Comparison of ENCODE assay signal across 8 mouse cellular contexts in genomic region chr14:51082599-51083581, GRCm38 (mm10). TPM values are rescaled to one million over a fixed set of nuclear protein-coding genes. Genes with fewer than 3 reads are reported as not detected.
DNase-seq lines count a peak whose midpoint lies in the region; ATAC-seq and TF ChIP-seq lines count a peak whose summit lies in the region.

No protein-coding gene starts in this region.

- no peak overlapping the region for H3K27ac ChIP-seq in limb, embryonic 14.5 days (replicated peaks; ENCODE audit: low read depth, low read length)
- no peak overlapping the region for H3K27ac ChIP-seq in midbrain, embryonic 13.5 days
- H3K27ac ChIP-seq in stomach, embryonic 14.5 days (ENCODE audit: low read length) = no peak overlapping the region

- ATAC-seq in inflammation-experienced regulatory T-cells, adult 6 months = peak; percentile 71
- ATAC-seq in limb, embryonic 14.5 days (ENCODE audit: low FRiP score, low read depth) = peak; percentile 60; the same call in 1 of the 2 replicates
- peak; percentile 86 for ATAC-seq in midbrain, embryonic 13.5 days
- ATAC-seq in stomach, embryonic 14.5 days (ENCODE audit: insufficient number of reproducible peaks, insufficient read depth, low FRiP score, low read depth) = peak; percentile 47; the same call in 1 of the 2 replicates

- no peaks in the 10 kb centered on the region for H3K36me3 ChIP-seq in limb, embryonic 14.5 days (ENCODE audit: control insufficient read depth, insufficient read depth, low read length)
- H3K36me3 ChIP-seq in midbrain, embryonic 13.5 days = no peaks in the 10 kb centered on the region
- no peaks in the 10 kb centered on the region for H3K36me3 ChIP-seq in stomach, embryonic 14.5 days (ENCODE audit: control insufficient read depth, insufficient read depth, low read length)

- DNase-seq in right cerebral cortex, adult 18-20 months = peak; percentile 59
- DNase-seq in right cerebral cortex, postnatal 25 days = no peak
- DNase-seq in cerebellum, adult 8-10 months = peak; percentile 63
- peak; percentile 52 to 56 for DNase-seq in gastrocnemius, adult 8-10 months (ENCODE audit: low spot score in 2 of 2)
- DNase-seq in limb, embryonic 14.5 days (ENCODE audit: low spot score) = peak; percentile 69

- H3K4me2 ChIP-seq in limb, embryonic 14.5 days (replicated peaks; ENCODE audit: low read depth, low read length, severe bottlenecking) = peak overlapping the region; percentile 75
- peak overlapping the region; percentile 76 for H3K4me2 ChIP-seq in midbrain, embryonic 13.5 days (replicated peaks)
- peak overlapping the region; percentile 76 for H3K4me2 ChIP-seq in stomach, embryonic 14.5 days (replicated peaks; ENCODE audit: low read depth, low read length)

- H3K9ac ChIP-seq in limb, embryonic 14.5 days (ENCODE audit: low read depth, low read length, severe bottlenecking) = peak overlapping the region; percentile 49
- peak overlapping the region; percentile 60 for H3K9ac ChIP-seq in midbrain, embryonic 13.5 days (replicated peaks)
- peak overlapping the region; percentile 50; the same call in 1 of the 2 replicates for H3K9ac ChIP-seq in stomach, embryonic 14.5 days (replicated peaks; ENCODE audit: low read depth, low read length)

- peaks cover 7% of the 10 kb centered on the region; the same call in 1 of the 2 replicates for H3K27me3 ChIP-seq in limb, embryonic 14.5 days (ENCODE audit: control insufficient read depth, insufficient read depth, low read length)
- peaks cover 26% of the 10 kb centered on the region for H3K27me3 ChIP-seq in midbrain, embryonic 13.5 days
- no peaks in the 10 kb centered on the region for H3K27me3 ChIP-seq in stomach, embryonic 14.5 days (ENCODE audit: control insufficient read depth, insufficient read depth, low read length)

- 3% methylated on average over 38 of the region's 40 CpGs for WGBS in limb, embryonic 14.5 days
- 2% methylated on average over 40 of the region's 40 CpGs for WGBS in midbrain, embryonic 13.5 days
- WGBS in stomach, embryonic 14.5 days = 3% methylated on average over 40 of the region's 40 CpGs

- no peaks in the 10 kb centered on the region for H3K4me1 ChIP-seq in limb, embryonic 14.5 days (ENCODE audit: control insufficient read depth, insufficient read depth, low read length)
- peaks cover 11% of the 10 kb centered on the region for H3K4me1 ChIP-seq in midbrain, embryonic 13.5 days (replicated peaks)
- no peaks in the 10 kb centered on the region for H3K4me1 ChIP-seq in stomach, embryonic 14.5 days (ENCODE audit: control insufficient read depth, insufficient read depth, low read length)

- no peak for TF ChIP-seq POLR2A in limb, embryonic 14.5 days (IDR thresholded peaks at IDR 0.05; ENCODE audit: borderline replicate concordance, extremely low read depth, insufficient read depth, insufficient read length)

- H3K9me3 ChIP-seq in limb, embryonic 14.5 days (ENCODE audit: control insufficient read depth, low read length) = no peaks in the 10 kb centered on the region
- H3K9me3 ChIP-seq in midbrain, embryonic 13.5 days = no peaks in the 10 kb centered on the region
- H3K9me3 ChIP-seq in stomach, embryonic 14.5 days (ENCODE audit: control insufficient read depth, low read depth, low read length) = no peaks in the 10 kb centered on the region

- H3K4me3 ChIP-seq in limb, embryonic 14.5 days (replicated peaks; ENCODE audit: low read length) = peak overlapping the region; percentile 47
- peak overlapping the region; percentile 51 for H3K4me3 ChIP-seq in midbrain, embryonic 13.5 days (replicated peaks)
- H3K4me3 ChIP-seq in stomach, embryonic 14.5 days (ENCODE audit: low read depth, low read length) = peak overlapping the region; percentile 47

RNA-seq across cellular contexts. Expression of gene Rnase4, which starts 8.0 kb away (rescaled TPM):
- total RNA-seq in gastrocnemius, adult 8-10 months (2022) = 10 to 100 TPM; 17.3 to 32.3 (median 23.6) TPM
- polyA plus RNA-seq in inflammation-experienced regulatory T-cells, adult 6 months (2017; shearing (Covaris generic)) = 10 to 100 TPM; 10.3 to 27.1 (median 16.7) TPM
- polyA plus RNA-seq in limb, embryonic 14.5 days (2012; rRNA removed) = 66.2 and 67.4 TPM in 2 replicates
- polyA plus RNA-seq in limb, embryonic 14.5 days (2014; fragmentation: Nextera tagmentation; extraction: Ambion mirVana) = 51.9 and 59.4 TPM in 2 replicates
- polyA plus RNA-seq in midbrain, embryonic 13.5 days (2015; fragmentation: Nextera tagmentation; extraction: Ambion mirVana) = 7.4 and 10.6 TPM in 2 replicates
- polyA plus RNA-seq in stomach, embryonic 14.5 days (2014; fragmentation: Nextera tagmentation; extraction: Ambion mirVana) = 60.3 and 72.3 TPM in 2 replicates

RNA-seq across cellular contexts. Expression of gene Ang, which starts 8.1 kb away (rescaled TPM):
- total RNA-seq in gastrocnemius, adult 8-10 months (2022) = 1 to 10 TPM; 1.2 to 3.0 (median 1.6) TPM
- 1 to 10 TPM; 3.2 to 8.4 (median 3.8) TPM for polyA plus RNA-seq in inflammation-experienced regulatory T-cells, adult 6 months (2017; shearing (Covaris generic))
- 9.7 and 13.6 TPM in 2 replicates for polyA plus RNA-seq in limb, embryonic 14.5 days (2012; rRNA removed)
- polyA plus RNA-seq in limb, embryonic 14.5 days (2014; fragmentation: Nextera tagmentation; extraction: Ambion mirVana) = 7.3 and 8.3 TPM in 2 replicates
- 2.2 and 2.6 TPM in 2 replicates for polyA plus RNA-seq in midbrain, embryonic 13.5 days (2015; fragmentation: Nextera tagmentation; extraction: Ambion mirVana)
- polyA plus RNA-seq in stomach, embryonic 14.5 days (2014; fragmentation: Nextera tagmentation; extraction: Ambion mirVana) = 11.6 and 16.5 TPM in 2 replicates

RNA-seq across cellular contexts. Expression of gene Olfr750, which starts 8.7 kb away (rescaled TPM):
- not detected for total RNA-seq in gastrocnemius, adult 8-10 months (2022)
- polyA plus RNA-seq in inflammation-experienced regulatory T-cells, adult 6 months (2017; shearing (Covaris generic)) = under 1 TPM in 1 of 3 experiments, not detected in 2; 0.48 TPM
- polyA plus RNA-seq in limb, embryonic 14.5 days (2012; rRNA removed) = not detected in 2 replicates
- not detected in 2 replicates for polyA plus RNA-seq in limb, embryonic 14.5 days (2014; fragmentation: Nextera tagmentation; extraction: Ambion mirVana)
- 0.03 TPM in 1 of 2 replicates, not detected in the other for polyA plus RNA-seq in midbrain, embryonic 13.5 days (2015; fragmentation: Nextera tagmentation; extraction: Ambion mirVana)
- not detected in 2 replicates for polyA plus RNA-seq in stomach, embryonic 14.5 days (2014; fragmentation: Nextera tagmentation; extraction: Ambion mirVana)

RNA-seq across cellular contexts. Expression of gene Rnase12, which starts 25.4 kb away (rescaled TPM):
- not detected for total RNA-seq in gastrocnemius, adult 8-10 months (2022)
- polyA plus RNA-seq in inflammation-experienced regulatory T-cells, adult 6 months (2017; shearing (Covaris generic)) = not detected
- polyA plus RNA-seq in limb, embryonic 14.5 days (2012; rRNA removed) = 0.14 and 0.17 TPM in 2 replicates
- polyA plus RNA-seq in limb, embryonic 14.5 days (2014; fragmentation: Nextera tagmentation; extraction: Ambion mirVana) = not detected in 2 replicates
- not detected in 2 replicates for polyA plus RNA-seq in midbrain, embryonic 13.5 days (2015; fragmentation: Nextera tagmentation; extraction: Ambion mirVana)
- 0.80 TPM in 1 of 2 replicates, not detected in the other for polyA plus RNA-seq in stomach, embryonic 14.5 days (2014; fragmentation: Nextera tagmentation; extraction: Ambion mirVana)

RNA-seq across cellular contexts. Expression of gene Eddm3b, which starts 31.3 kb away (rescaled TPM):
- total RNA-seq in gastrocnemius, adult 8-10 months (2022) = not detected
- polyA plus RNA-seq in inflammation-experienced regulatory T-cells, adult 6 months (2017; shearing (Covaris generic)) = not detected
- 0.04 TPM in 1 of 2 replicates, not detected in the other for polyA plus RNA-seq in limb, embryonic 14.5 days (2012; rRNA removed)
- not detected in 2 replicates for polyA plus RNA-seq in limb, embryonic 14.5 days (2014; fragmentation: Nextera tagmentation; extraction: Ambion mirVana)
- polyA plus RNA-seq in midbrain, embryonic 13.5 days (2015; fragmentation: Nextera tagmentation; extraction: Ambion mirVana) = not detected in 2 replicates
- not detected in 2 replicates for polyA plus RNA-seq in stomach, embryonic 14.5 days (2014; fragmentation: Nextera tagmentation; extraction: Ambion mirVana)
